Mouse (Mus musculus): Measurements from ENCODE around the gene Trpm6.

The Trpm6 gene

DNA sequence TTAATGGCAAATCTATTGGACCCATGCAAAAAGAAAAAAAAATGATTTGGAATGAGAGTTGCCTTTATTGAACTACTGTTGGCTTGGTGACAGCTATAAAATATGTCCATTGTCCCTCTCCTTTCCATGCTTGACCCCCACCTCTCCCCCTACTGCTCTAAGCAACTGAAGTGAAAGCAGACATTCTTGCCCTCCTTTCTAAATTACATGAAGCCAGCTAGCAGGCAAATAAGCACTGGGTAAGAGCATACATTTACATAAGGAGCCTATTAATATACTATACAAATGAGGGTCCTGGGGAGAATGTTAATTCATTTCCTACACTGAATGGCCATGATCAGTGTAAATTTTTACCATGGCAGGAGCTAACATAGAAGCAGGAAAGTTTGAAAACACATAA lies 148.5 kb downstream of the Trpm6 start:
- DNase-seq = no peak

DNA sequence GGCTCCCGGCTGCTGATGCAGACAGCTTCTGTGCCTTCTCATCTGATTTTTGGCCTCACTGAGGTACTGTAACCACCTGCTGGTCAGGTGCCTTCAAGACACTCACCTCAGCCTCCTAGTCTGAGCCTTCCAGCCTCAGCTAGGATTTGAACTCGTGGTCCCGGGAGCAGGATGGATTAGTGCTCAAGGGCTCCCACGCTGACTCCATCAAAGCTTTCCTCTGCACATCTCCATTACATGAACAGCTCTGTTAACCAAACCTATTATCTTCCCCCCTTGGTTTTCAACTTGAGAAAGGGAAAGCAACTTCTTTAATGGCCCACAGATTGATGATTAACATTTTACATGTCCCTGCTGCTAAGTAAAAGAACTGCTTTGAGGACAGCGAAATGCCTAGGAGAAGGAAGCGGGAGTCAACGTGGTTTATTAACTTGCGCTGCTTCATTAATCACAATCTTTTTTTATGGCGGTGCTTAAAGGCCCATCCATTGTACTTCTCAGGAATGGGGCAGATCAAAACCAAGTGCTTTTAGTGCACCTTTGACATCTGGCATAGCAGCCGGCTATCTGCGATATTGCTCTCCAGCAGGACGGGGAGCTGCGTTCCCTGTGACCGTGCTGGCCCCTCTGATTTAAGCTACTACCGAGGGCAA lies 152.4 kb downstream of the Trpm6 start:
- DNase-seq = no peak

DNA sequence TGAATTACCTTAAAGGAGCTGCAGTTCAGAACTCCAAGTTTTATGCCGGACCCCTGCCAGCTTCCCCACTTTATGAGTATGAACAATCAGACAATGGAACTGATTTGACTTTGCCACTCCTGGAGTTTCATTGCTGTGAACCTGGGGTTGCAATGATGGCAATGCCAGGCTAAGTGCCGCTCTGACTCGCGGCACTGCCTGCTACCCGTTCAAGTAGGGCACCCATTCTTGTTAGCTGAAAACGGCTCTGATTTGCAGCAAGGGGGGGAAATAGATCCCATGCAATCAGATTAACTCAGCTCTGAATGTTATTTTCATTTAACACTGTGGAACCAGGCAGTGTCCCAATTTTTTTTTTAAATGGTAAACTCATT lies 152.9 kb downstream of the Trpm6 start:
- DNase-seq = no peak

- no peak for DNase-seq
Observed at GRCm38 (mm10) chr19:18905511-18905910, 155.7 kb downstream of the Trpm6 start.

- no peak for DNase-seq
Observed at GRCm38 (mm10) chr19:18909641-18910040, 159.9 kb downstream of the Trpm6 start.

DNA sequence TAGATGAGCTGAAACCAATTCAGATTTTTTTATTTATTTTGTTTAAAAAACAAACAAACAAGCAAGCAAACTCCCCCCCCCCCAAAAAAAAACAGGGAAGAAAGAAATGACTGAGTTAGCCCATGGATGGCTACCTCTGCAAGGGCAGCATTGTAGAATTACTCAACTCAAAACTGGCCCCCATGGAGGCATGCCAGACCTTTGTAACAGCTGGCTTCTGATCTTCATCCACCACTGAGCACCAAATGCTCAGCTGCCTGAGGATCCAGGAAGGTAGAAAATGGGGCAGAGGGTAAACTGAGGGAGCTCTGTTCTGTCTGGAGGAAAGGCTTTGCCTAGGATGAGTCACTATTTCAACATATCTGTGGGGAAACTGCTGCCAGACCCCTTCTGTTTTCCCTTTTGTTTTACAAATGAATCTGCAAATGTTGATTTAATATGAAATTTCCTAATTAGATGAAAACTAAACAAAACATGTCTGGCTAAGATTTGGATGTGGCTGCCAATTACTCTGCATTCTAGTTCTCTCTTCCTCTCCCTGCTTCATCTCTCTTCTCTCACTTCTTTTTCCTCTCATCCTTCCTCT lies 162.1 kb downstream of the Trpm6 start:
- no peak for DNase-seq

DNA sequence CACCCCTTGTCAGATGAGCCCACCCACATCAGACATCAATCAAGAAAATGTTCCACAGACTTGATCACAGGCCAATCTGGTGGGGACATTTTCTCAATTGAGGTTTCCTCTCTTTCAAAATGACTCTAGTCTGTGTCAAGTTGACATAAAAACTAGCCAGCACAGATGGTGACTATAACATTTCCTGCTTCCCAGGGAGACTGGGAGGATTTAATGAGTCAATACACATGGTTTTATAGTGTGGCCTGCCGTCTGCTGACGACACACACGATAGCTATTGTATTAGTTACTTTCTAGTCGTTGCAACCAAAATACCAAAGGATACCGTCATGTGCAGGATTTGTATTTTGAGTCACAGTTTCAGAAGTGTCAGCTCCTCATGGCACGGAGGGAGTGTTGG lies 191.6 kb downstream of the Trpm6 start:
- no peak for DNase-seq
